Mouse (Mus musculus) bone marrow macrophage, adult 2 months (primary cell): ENCODE results near the gene Spats1.

Experiments used
- CTCF ChIP-seq: IDR thresholded peaks from 2 replicates; pipeline ENCODE4 v1.5.1; 2012; ENCODE audit warnings: low read depth, mild to moderate bottlenecking, low read length, moderate library complexity
- POLR2A ChIP-seq: IDR thresholded peaks from 2 replicates; pipeline ENCODE4 v1.6.1; 2012; ENCODE audit warnings: mild to moderate bottlenecking, low read depth, low read length, borderline replicate concordance

GRCm38 (mm10) chr17:45503301-45503973 lies 28.2 kb upstream of the Spats1 start:
- no peak for TF ChIP-seq POLR2A
- TF ChIP-seq CTCF, result no peak
